Mouse (Mus musculus) myocyte (in vitro differentiated cells): ENCODE data around the gene Pik3r5. TPM values are rescaled to one million over a fixed set of nuclear protein-coding genes. Genes with fewer than 3 reads are reported as not detected.

Source experiments
- H3K27me3 ChIP-seq: one replicate; pipeline ENCODE4 v1.6.1; 2011; ENCODE audit not compliant: control insufficient read depth, insufficient read depth, insufficient read length
- H3K36me3 ChIP-seq: one replicate; pipeline ENCODE4 v1.6.1; 2011; ENCODE audit not compliant: control insufficient read depth, insufficient read depth
- H3K4me2 ChIP-seq: one replicate; pipeline ENCODE4 v1.6.1; 2011; ENCODE audit warnings: low read depth, control low read depth
- H3K4me3 ChIP-seq: one replicate; pipeline ENCODE4 v1.5.1; 2011; ENCODE audit warnings: mild to moderate bottlenecking, control low read depth, moderate library complexity
- H3K79me2 ChIP-seq: one replicate; pipeline ENCODE4 v1.6.1; 2011; ENCODE audit not compliant: control insufficient read depth, insufficient read depth
- H3ac ChIP-seq: one replicate; pipeline ENCODE4 v1.6.1; 2011; ENCODE audit not compliant: control insufficient read depth, insufficient read length
- CEBPB ChIP-seq: IDR thresholded peaks from 2 replicates; pipeline ENCODE4 v1.6.1; 2011; ENCODE audit warnings: mild to moderate bottlenecking, moderate library complexity; ENCODE audit not compliant: poor library complexity, insufficient read depth, severe bottlenecking
- E2F4 ChIP-seq: IDR thresholded peaks from one replicate; pipeline ENCODE4 v1.6.1; 2011; ENCODE audit warnings: mild to moderate bottlenecking, control low read depth, moderate library complexity; ENCODE audit not compliant: insufficient read depth
- MAX ChIP-seq: IDR thresholded peaks from one replicate; pipeline ENCODE4 v1.6.1; 2011; ENCODE audit warnings: low read depth, mild to moderate bottlenecking, control low read depth
- MYOD1 ChIP-seq, 3 experiments: IDR thresholded peaks; one replicate each; pipeline ENCODE4 v1.6.1; 2011; ENCODE audit warnings: control low read depth in 2 of 3, low read depth in 2 of 3, mild to moderate bottlenecking in 2 of 3, moderate library complexity in 1 of 3; ENCODE audit not compliant: insufficient read length in 2 of 3, control insufficient read depth in 1 of 3
- MYOG ChIP-seq, 3 experiments: IDR thresholded peaks; one replicate each; pipeline ENCODE4 v1.6.1; 2011; ENCODE audit warnings: control low read depth in 2 of 3, low read depth in 2 of 3, mild to moderate bottlenecking in 2 of 3; ENCODE audit not compliant: insufficient read length in 2 of 3, control insufficient read depth in 1 of 3, insufficient read depth in 1 of 3
- POLR2A ChIP-seq: IDR thresholded peaks from one replicate; pipeline ENCODE4 v1.6.1; 2011; ENCODE audit warnings: low read depth, mild to moderate bottlenecking, control low read depth, moderate library complexity; ENCODE audit not compliant: insufficient read length
- POLR2AphosphoS2 ChIP-seq: IDR thresholded peaks from one replicate; pipeline ENCODE4 v1.6.1; 2011; ENCODE audit warnings: low read depth, control low read depth; ENCODE audit not compliant: insufficient read length
- REST ChIP-seq: IDR thresholded peaks from one replicate; pipeline ENCODE4 v1.6.1; 2011; ENCODE audit warnings: mild to moderate bottlenecking, control low read depth, moderate library complexity; ENCODE audit not compliant: insufficient read depth, insufficient read length
- SRF ChIP-seq: IDR thresholded peaks from one replicate; pipeline ENCODE4 v1.6.1; 2011; ENCODE audit warnings: low read depth; ENCODE audit not compliant: control insufficient read depth, insufficient read length
- TCF12 ChIP-seq: IDR thresholded peaks from one replicate; pipeline ENCODE4 v1.6.1; 2011; ENCODE audit warnings: mild to moderate bottlenecking, control low read depth; ENCODE audit not compliant: poor library complexity, insufficient read depth, severe bottlenecking
- TCF3 ChIP-seq: IDR thresholded peaks from one replicate; pipeline ENCODE4 v1.6.1; 2011; ENCODE audit warnings: low read depth, control low read depth; ENCODE audit not compliant: insufficient read length
- USF1 ChIP-seq: IDR thresholded peaks from one replicate; pipeline ENCODE4 v1.6.1; 2011; ENCODE audit warnings: low read depth, mild to moderate bottlenecking, control low read depth, moderate library complexity
- polyA plus RNA-seq: library from polyadenylated mRNA; unstranded; fragments of >200 nt; fragmentation: generic; extraction: Trizol; gene quantifications from one replicate; pipeline ENCODE4 v1.2.1, GENCODE M21; 2012; ENCODE audit warnings: missing spikeins

The Pik3r5 gene
- polyA plus RNA-seq, 1 experiment, result 0.22 TPM

GRCm38 (mm10) chr11:68504913-68505312, 73.0 kb downstream of the Pik3r5 start:
- H3K79me2 ChIP-seq, result no peaks in the 10 kb centered on the region
- TF ChIP-seq TCF3, result no peak
- no peak overlapping the region for H3K4me2 ChIP-seq
- H3K27me3 ChIP-seq, result peaks cover 16% of the 10 kb centered on the region
- H3ac ChIP-seq, result no peak overlapping the region
- H3K4me3 ChIP-seq, result no peak overlapping the region
- no peaks in the 10 kb centered on the region for H3K36me3 ChIP-seq

GRCm38 (mm10) chr11:68507246-68507645, 75.3 kb downstream of the Pik3r5 start:
- peaks cover 16% of the 10 kb centered on the region for H3K27me3 ChIP-seq
- no peak overlapping the region for H3K4me2 ChIP-seq

GRCm38 (mm10) chr11:68508619-68509018, 76.7 kb downstream of the Pik3r5 start:
- Histone ChIP-seq H3ac (no peak overlapping the region), H3K27me3 (peaks cover 12% of the 10 kb centered on the region), H3K4me3 (no peak overlapping the region), H3K79me2 (no peaks in the 10 kb centered on the region), H3K4me2 (no peak overlapping the region), H3K36me3 (no peaks in the 10 kb centered on the region)
- no peak for TF ChIP-seq E2F4
- no peak for TF ChIP-seq MYOG (IDR thresholded peaks at IDR 0.05; ENCODE audit: control insufficient read depth in 1 of 3, insufficient read depth in 1 of 3, insufficient read length in 2 of 3, low read depth in 2 of 3)
- TF ChIP-seq TCF3, result no peak
- no peak for TF ChIP-seq TCF12
- TF ChIP-seq MYOD1 (IDR thresholded peaks at IDR 0.05; ENCODE audit: control insufficient read depth in 1 of 3, insufficient read length in 2 of 3, low read depth in 2 of 3), result no peak
- no peak for TF ChIP-seq POLR2A
- TF ChIP-seq SRF, result no peak
- TF ChIP-seq CEBPB, result no peak
- TF ChIP-seq POLR2AphosphoS2, result no peak

More at GRCm38 (mm10) chr11:68507246-68507645, 75.3 kb downstream of the Pik3r5 start:
- H3K36me3 ChIP-seq, result no peaks in the 10 kb centered on the region
- TF ChIP-seq MYOG (IDR thresholded peaks at IDR 0.05; ENCODE audit: control insufficient read depth in 1 of 3, insufficient read depth in 1 of 3, insufficient read length in 2 of 3, low read depth in 2 of 3) (no peak), POLR2A (no peak), MYOD1 (IDR thresholded peaks at IDR 0.05; ENCODE audit: control insufficient read depth in 1 of 3, insufficient read length in 2 of 3, low read depth in 2 of 3) (no peak), TCF3 (no peak), POLR2AphosphoS2 (no peak), CEBPB (no peak), REST (no peak), SRF (no peak), MAX (no peak), USF1 (no peak), TCF12 (no peak), E2F4 (no peak)
- H3ac ChIP-seq, result no peak overlapping the region
- H3K4me3 ChIP-seq, result no peak overlapping the region
- no peaks in the 10 kb centered on the region for H3K79me2 ChIP-seq

- Histone ChIP-seq H3K27me3 (peaks cover 10% of the 10 kb centered on the region), H3K36me3 (no peaks in the 10 kb centered on the region)
- TF ChIP-seq POLR2AphosphoS2, result no peak
- no peak for TF ChIP-seq E2F4
- no peak for TF ChIP-seq TCF3
- no peak for TF ChIP-seq POLR2A
- TF ChIP-seq REST, result no peak
- TF ChIP-seq MYOD1 (IDR thresholded peaks at IDR 0.05; ENCODE audit: control insufficient read depth in 1 of 3, insufficient read length in 2 of 3, low read depth in 2 of 3), result no peak
- no peak for TF ChIP-seq USF1
- TF ChIP-seq TCF12, result no peak
- no peak for TF ChIP-seq MAX
These were observed 77.3 kb downstream of the Pik3r5 start for GRCm38 (mm10) chr11:68509194-68509593.

DNA sequence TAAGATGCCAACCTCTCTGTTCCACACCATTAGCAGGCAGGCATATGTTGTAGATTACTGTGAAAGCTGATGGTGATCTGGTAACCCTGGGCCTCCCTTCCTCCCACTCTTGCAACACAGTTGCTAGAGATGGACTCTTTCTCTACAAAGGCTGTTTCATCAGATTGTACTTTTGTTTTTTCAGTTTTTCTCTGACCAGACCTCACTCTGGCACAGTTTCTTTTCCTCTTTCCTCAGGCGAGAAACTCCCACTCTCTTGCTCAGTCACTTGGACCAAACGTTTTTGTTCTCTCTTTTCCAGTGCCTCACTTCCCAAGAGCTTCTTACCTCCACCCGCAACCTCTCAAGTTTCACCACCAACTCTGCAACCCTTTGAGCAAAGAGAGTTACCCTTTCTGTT, 82.0 kb downstream of the Pik3r5 start:
- no peak overlapping the region for H3K4me2 ChIP-seq
- no peak overlapping the region for H3ac ChIP-seq
- TF ChIP-seq SRF (no peak), CEBPB (no peak), MAX (no peak), TCF3 (no peak), USF1 (no peak), MYOD1 (IDR thresholded peaks at IDR 0.05; ENCODE audit: control insufficient read depth in 1 of 3, insufficient read length in 2 of 3, low read depth in 2 of 3) (no peak), MYOG (IDR thresholded peaks at IDR 0.05; ENCODE audit: control insufficient read depth in 1 of 3, insufficient read depth in 1 of 3, insufficient read length in 2 of 3, low read depth in 2 of 3) (no peak), REST (no peak), POLR2A (no peak), E2F4 (no peak), POLR2AphosphoS2 (no peak), TCF12 (no peak)
- no peak overlapping the region for H3K4me3 ChIP-seq
- H3K36me3 ChIP-seq, result no peaks in the 10 kb centered on the region
- H3K27me3 ChIP-seq, result no peaks in the 10 kb centered on the region
- no peaks in the 10 kb centered on the region for H3K79me2 ChIP-seq

More at GRCm38 (mm10) chr11:68509194-68509593, 77.3 kb downstream of the Pik3r5 start:
- H3K4me2 ChIP-seq, result no peak overlapping the region
- H3K79me2 ChIP-seq, result no peaks in the 10 kb centered on the region
- no peak overlapping the region for H3ac ChIP-seq
- no peak overlapping the region for H3K4me3 ChIP-seq
